Mouse (Mus musculus) cerebellum, adult 2 months (tissue): Measurements from ENCODE around the gene Best1. TPM values are rescaled to one million over a fixed set of nuclear protein-coding genes. Genes with fewer than 3 reads are reported as not detected.

Source experiments
- DNase-seq, 2 experiments: peaks; one replicate each; pipeline ENCODE4 v3.0.0; 2021
- H3K27ac ChIP-seq: fragments of 200-500 bp; 2 replicates; pipeline ENCODE4 v1.5.1; 2012; ENCODE audit warnings: low read length, control low read depth, inconsistent platforms; ENCODE audit not compliant: insufficient read depth
- H3K27me3 ChIP-seq: fragments of 200-500 bp; 2 replicates; pipeline ENCODE4 v1.6.1; 2012; ENCODE audit warnings: inconsistent platforms, mild to moderate bottlenecking, low read length, moderate library complexity; ENCODE audit not compliant: control insufficient read depth, insufficient read depth
- H3K4me1 ChIP-seq: fragments of 200-500 bp; 2 replicates; pipeline ENCODE4 v1.6.1; 2011; ENCODE audit warnings: low read length; ENCODE audit not compliant: control insufficient read depth, insufficient read depth
- H3K4me3 ChIP-seq: fragments of 200-500 bp; replicated peaks from 2 replicates; pipeline ENCODE3; 2011; ENCODE audit warnings: mild to moderate bottlenecking, low read depth, low read length, control low read depth; ENCODE audit not compliant: insufficient read depth
- CTCF ChIP-seq: fragments of 200-500 bp; IDR thresholded peaks from 2 replicates; pipeline ENCODE4 v1.5.1; 2011; ENCODE audit warnings: low read depth, mild to moderate bottlenecking, control low read depth, low read length, moderate library complexity, borderline replicate concordance; ENCODE audit not compliant: insufficient read depth
- POLR2A ChIP-seq: fragments of 200-500 bp; IDR thresholded peaks from 2 replicates; pipeline ENCODE4 v1.6.1; 2011; ENCODE audit warnings: low read length, control low read depth, borderline replicate concordance; ENCODE audit not compliant: insufficient read depth
- WGBS: fragments of 180-500 bp; shearing (Covaris S2); methylation state at CpG from one replicate; pipeline ENCODE4 v1.1.7; 2018; 5-methylcytosine and 5-hydroxymethylcytosine counted together
- polyA plus RNA-seq: library from polyadenylated mRNA; depleted of rRNA; stranded (reverse); fragments of >200 nt; gene quantifications from 2 replicates; pipeline ENCODE4 v1.2.3, GENCODE M21; 2012; rRNA removed

Best1 gene
- polyA plus RNA-seq, 1 experiment = 0.77 TPM

DNA sequence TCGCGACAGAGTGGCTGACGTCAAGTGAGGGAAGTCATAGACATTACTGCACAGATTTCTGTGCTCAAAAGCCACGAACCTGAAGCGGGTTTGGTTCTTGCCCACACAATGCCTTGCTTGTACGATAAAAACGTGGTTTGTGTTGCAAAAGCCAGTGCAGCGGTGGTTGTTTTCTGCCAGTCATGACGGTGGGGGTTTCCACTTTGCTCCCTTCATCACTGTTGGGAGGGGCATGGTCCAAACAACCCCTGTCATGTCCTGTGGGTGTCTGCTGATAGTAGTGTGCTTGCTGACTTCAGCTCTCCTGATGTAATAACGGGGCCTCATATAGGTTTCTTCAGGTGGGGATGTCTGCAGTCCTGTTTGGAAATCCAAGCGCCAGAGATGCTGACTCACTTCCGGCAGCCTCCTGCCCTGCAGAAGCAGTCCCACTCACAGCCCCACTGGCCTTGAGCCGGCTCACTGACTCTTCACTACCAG, 62.6 kb downstream of the Best1 start:
- no peak for TF ChIP-seq POLR2A
- TF ChIP-seq CTCF = no peak
- peak overlapping the region; percentile 43; the same call in 1 of the 2 replicates for H3K27ac ChIP-seq
- H3K27me3 ChIP-seq = no peaks in the 10 kb centered on the region
- H3K4me1 ChIP-seq = no peaks in the 10 kb centered on the region
- 71% methylated on average over 13 of the region's 13 CpGs for WGBS
- DNase-seq = no peak
- no peak overlapping the region for H3K4me3 ChIP-seq

DNA sequence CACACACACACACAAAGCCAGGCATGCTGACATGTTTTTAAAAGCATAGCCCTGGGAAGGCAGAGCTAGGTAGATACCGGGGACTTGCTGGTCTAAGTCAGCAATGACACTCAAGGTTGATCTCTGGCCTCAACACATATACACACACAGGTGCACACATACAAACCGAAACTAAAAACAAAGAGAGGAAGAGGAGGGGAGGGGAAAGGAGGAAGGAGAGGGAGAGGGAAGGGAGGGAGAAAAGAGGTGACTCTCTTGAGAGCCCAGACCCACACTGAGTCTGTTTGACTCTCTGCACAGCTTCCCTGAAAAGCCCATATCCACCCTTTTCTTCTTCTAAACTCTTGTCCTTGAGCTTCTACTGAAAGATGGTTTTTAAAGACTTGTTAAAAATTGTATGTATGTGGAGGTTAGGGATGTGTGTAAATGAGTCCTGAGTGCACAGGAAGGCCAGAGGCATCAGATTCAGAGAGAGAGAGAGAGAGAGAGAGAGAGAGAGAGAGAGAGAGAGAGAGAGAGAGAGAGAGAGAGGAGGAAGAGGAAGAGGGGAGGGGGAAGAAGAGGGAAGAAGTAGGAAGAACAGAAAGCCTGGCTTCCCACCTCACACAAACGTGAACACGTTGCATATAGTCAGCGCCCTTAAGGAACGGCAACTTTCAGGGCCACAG, 63.1 kb downstream of the Best1 start:
- no peak for DNase-seq
- Histone ChIP-seq H3K27ac (no peak overlapping the region), H3K27me3 (no peaks in the 10 kb centered on the region), H3K4me3 (no peak overlapping the region), H3K4me1 (no peaks in the 10 kb centered on the region)
- WGBS = 79% methylated on average over 6 of the region's 6 CpGs
- no peak for TF ChIP-seq CTCF
- no peak for TF ChIP-seq POLR2A

- no peak for TF ChIP-seq CTCF
- no peak for TF ChIP-seq POLR2A
- no peak overlapping the region for H3K27ac ChIP-seq
- 48% methylated on average over 5 of the region's 5 CpGs for WGBS
- H3K4me3 ChIP-seq = no peak overlapping the region
- no peaks in the 10 kb centered on the region for H3K27me3 ChIP-seq
- no peaks in the 10 kb centered on the region for H3K4me1 ChIP-seq
- DNase-seq = no peak
Measured at GRCm38 (mm10) chr19:9937428-9937827, 64.0 kb downstream of the Best1 start.

GRCm38 (mm10) chr19:9936579-9936978, 64.9 kb downstream of the Best1 start:
- DNase-seq = no peak
- H3K27ac ChIP-seq = no peak overlapping the region
- H3K4me3 ChIP-seq = no peak overlapping the region
- no peak for TF ChIP-seq POLR2A
- TF ChIP-seq CTCF = no peak
- H3K27me3 ChIP-seq = no peaks in the 10 kb centered on the region
- no peaks in the 10 kb centered on the region for H3K4me1 ChIP-seq
- 83% methylated on average over 5 of the region's 5 CpGs for WGBS

Other genes with a start within 250 kb of the Best1 start
- gene Scgb2a2, start 154.1 kb downstream of the Best1 start, polyA plus RNA-seq = not detected in 2 replicates
- 16.3 and 16.7 TPM in 2 replicates for gene Incenp, start 102.1 kb downstream of the Best1 start, polyA plus RNA-seq
- gene Fth1, start 21.0 kb downstream of the Best1 start, polyA plus RNA-seq = 4,588 and 5,845 TPM in 2 replicates
- 9.5 and 9.7 TPM in 2 replicates for gene Rab3il1, start within 50 bp of the Best1 start, polyA plus RNA-seq
- gene Fads3, start 39.9 kb upstream of the Best1 start, polyA plus RNA-seq = 30.9 and 35.5 TPM in 2 replicates
- gene Fads2, start 100.1 kb upstream of the Best1 start, polyA plus RNA-seq = 104 and 115 TPM in 2 replicates
- gene Fads1, start 181.3 kb upstream of the Best1 start, polyA plus RNA-seq = 141 and 161 TPM in 2 replicates
- gene Tmem258, start 202.4 kb upstream of the Best1 start, polyA plus RNA-seq = 59.2 and 65.5 TPM in 2 replicates
- 19.9 and 20.2 TPM in 2 replicates for gene Fen1, start 202.5 kb upstream of the Best1 start, polyA plus RNA-seq
- gene Myrf, start 239.1 kb upstream of the Best1 start, polyA plus RNA-seq = 35.0 and 43.1 TPM in 2 replicates